Mouse (Mus musculus): ENCODE data around the gene Jak2.

DNA sequence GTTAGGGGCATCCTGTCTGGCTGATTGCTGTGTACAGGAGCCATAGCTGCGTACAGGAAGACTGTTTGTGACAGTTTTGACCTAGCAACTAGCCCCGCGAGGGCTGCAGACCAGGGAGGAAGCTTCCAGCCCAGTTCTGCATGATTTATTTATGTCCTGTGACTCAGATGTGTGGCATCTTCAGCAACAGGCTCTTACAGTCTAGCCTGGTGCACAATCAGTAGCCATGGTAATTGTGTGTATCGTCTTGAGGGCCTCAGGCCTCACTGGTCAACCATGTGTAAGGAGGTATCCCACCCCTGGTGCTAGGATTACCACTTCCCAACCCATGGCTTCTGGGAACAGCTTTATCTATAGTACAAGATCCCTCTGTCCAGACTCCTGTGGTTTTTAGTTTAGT lies 40.9 kb downstream of the Jak2 start:
- TF ChIP-seq TAL1 (IDR thresholded peaks at IDR 0.05; ENCODE audit: low read length): no peak
- no peak for TF ChIP-seq GATA1 (IDR thresholded peaks at IDR 0.05; ENCODE audit: low read length)
